Mouse (Mus musculus) kidney, adult 2 months (tissue): ENCODE data around the gene Tas2r108.

ENCODE experiments used
- CTCF ChIP-seq: fragments of 200-500 bp; conservative IDR thresholded peaks from 2 replicates; pipeline ENCODE4 v1.5.1; 2011; ENCODE audit warnings: low read depth, mild to moderate bottlenecking, control low read depth, low read length, moderate library complexity, mixed read lengths; ENCODE audit not compliant: insufficient read depth, insufficient read length
- POLR2A ChIP-seq: fragments of 200-500 bp; IDR thresholded peaks from one replicate; pipeline ENCODE4 v1.6.1; 2011; ENCODE audit warnings: low read depth, low read length, control low read depth

DNA sequence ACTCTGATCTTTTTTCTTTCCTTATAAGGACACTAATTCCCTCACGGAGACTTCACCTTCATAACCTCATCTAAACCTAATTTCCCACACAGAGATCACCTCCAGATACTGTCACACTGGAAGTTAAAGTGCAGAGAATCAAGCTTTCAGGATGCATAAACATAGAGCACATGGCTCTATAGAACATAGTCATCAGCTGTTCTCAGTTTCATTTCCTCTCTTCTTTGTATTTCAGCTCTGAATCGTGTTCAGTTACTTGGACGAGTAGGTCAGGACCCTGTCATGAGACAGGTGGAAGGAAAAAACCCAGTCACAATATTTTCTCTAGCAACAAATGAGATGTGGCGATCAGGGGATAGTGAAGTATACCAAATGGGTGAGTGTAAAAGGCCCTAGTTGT, 17.2 kb upstream of the Tas2r108 start:
- TF ChIP-seq POLR2A: no peak
- TF ChIP-seq CTCF: no peak
